Mouse (Mus musculus) lung, embryonic 14.5 days (tissue): Measurements from ENCODE around the gene Ttc7b. TPM values are rescaled to one million over a fixed set of nuclear protein-coding genes. Genes with fewer than 3 reads are reported as not detected.

Experiments
- ATAC-seq: fragments of 200-750 bp; cut with Nextera tagmentation; 2 replicates; pipeline ENCODE4 v1.8.0; 2017; ENCODE audit warnings: mild to moderate bottlenecking, moderate TSS enrichment, moderate library complexity; ENCODE audit not compliant: insufficient read depth
- DNase-seq: peaks from one replicate; pipeline ENCODE4 v3.0.0-alpha.2; 2015
- H3K27ac ChIP-seq: fragments of 300-500 bp; sonication (generic); 2 replicates; pipeline ENCODE4 v1.5.1; 2014; ENCODE audit warnings: low read depth, mild to moderate bottlenecking, moderate library complexity
- H3K27me3 ChIP-seq: fragments of 300-500 bp; sonication (generic); 2 replicates; pipeline ENCODE4 v1.6.1; 2014; ENCODE audit warnings: low read length, control low read depth; ENCODE audit not compliant: insufficient read depth
- H3K36me3 ChIP-seq: fragments of 300-500 bp; sonication (generic); 2 replicates; pipeline ENCODE4 v1.6.1; 2014; ENCODE audit warnings: control low read depth; ENCODE audit not compliant: insufficient read depth
- H3K4me1 ChIP-seq: fragments of 300-500 bp; sonication (generic); 2 replicates; pipeline ENCODE4 v1.6.1; 2014; ENCODE audit warnings: antibody characterized with exemption, control low read depth; ENCODE audit not compliant: insufficient read depth
- H3K4me2 ChIP-seq: fragments of 300-500 bp; sonication (generic); 2 replicates; pipeline ENCODE4 v1.6.1; 2014; ENCODE audit warnings: mild to moderate bottlenecking
- H3K4me3 ChIP-seq: fragments of 300-500 bp; sonication (generic); 2 replicates; pipeline ENCODE4 v1.5.1; 2014; ENCODE audit warnings: low read depth, low read length
- H3K9ac ChIP-seq: fragments of 300-500 bp; sonication (generic); 2 replicates; pipeline ENCODE4 v1.6.1; 2014
- H3K9me3 ChIP-seq: fragments of 300-500 bp; sonication (generic); 2 replicates; pipeline ENCODE4 v1.6.1; 2016; ENCODE audit warnings: low read depth, low read length, control low read depth
- CTCF ChIP-seq: IDR thresholded peaks from 2 replicates; pipeline ENCODE4 v1.5.1; 2016; ENCODE audit warnings: antibody characterized with exemption, low read depth
- WGBS: fragments of 180-500 bp; shearing (Covaris S2); extraction: QIAGEN DNeasy Blood & Tissue Kit; methylation state at CpG from one replicate; pipeline ENCODE4 v1.1.7; 2014; 5-methylcytosine and 5-hydroxymethylcytosine counted together
- polyA plus RNA-seq: library from polyadenylated mRNA; unstranded; fragments of >200 nt; fragmentation: Nextera tagmentation; extraction: Ambion mirVana; gene quantifications from 2 replicates; pipeline ENCODE4 v1.2.1, GENCODE M21; 2014

Ttc7b gene
- polyA plus RNA-seq, 1 experiment from 2014 or later, result 8.1 TPM

DNA sequence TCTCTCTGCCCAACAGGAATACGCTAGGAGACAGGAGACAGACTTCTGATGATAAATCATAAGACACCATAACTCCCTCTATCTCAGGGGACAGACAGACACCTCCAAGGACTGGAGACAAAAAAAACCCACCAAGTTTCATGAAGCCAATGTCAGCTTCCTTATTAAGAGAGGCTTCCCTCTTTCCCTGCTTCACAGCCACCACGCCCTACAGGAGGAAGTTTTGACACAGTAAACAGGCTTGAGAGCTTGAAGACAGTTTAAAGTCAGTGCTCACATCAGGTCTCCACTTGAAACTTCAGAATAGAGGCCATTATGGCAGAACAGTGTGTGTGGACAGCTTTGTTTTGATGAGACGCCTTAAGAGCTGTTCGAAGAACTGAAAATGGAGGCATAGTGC is 200.9 kb downstream of the Ttc7b start:
- H3K4me1 ChIP-seq, result no peaks in the 10 kb centered on the region; the same call in 1 of the 2 replicates
- no peak for ATAC-seq
- no peak overlapping the region for H3K27ac ChIP-seq
- TF ChIP-seq CTCF, result no peak
- no peaks in the 10 kb centered on the region for H3K9me3 ChIP-seq
- no peak overlapping the region for H3K4me3 ChIP-seq
- 88% methylated on average over 4 of the region's 4 CpGs for WGBS
- 0 out of 2 replicates have a peak, but pooled peaks cover 5% of the 10 kb centered on the region for H3K36me3 ChIP-seq
- H3K27me3 ChIP-seq, result no peaks in the 10 kb centered on the region
- no peak for DNase-seq
- no peak overlapping the region for H3K9ac ChIP-seq
- no peak overlapping the region for H3K4me2 ChIP-seq

- 63% methylated on average over 3 of the region's 3 CpGs for WGBS
- H3K9ac ChIP-seq, result no peak overlapping the region
These were observed 202.7 kb downstream of the Ttc7b start for GRCm38 (mm10) chr12:100317936-100318335.

DNA sequence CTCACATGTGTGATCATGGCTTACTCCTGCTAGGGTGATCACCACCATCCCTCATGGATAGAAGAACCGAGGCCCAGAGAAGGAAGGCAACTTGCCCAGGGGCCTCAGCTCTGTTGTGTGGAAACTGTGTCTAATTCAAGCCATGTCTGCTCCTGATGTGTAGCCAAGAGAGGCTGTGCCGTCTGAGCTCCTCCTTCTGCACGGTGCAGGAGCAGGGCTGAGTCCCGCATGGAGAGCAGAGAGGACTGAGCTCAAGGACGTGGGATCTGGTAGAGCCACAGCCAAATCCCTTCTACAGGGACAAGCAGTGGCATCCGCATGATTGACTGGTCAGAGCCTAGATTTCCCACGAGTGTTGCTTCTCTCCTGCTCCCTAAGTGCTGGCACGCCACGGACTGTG is 204.5 kb downstream of the Ttc7b start:
- H3K36me3 ChIP-seq, result 0 out of 2 replicates have a peak, but pooled peaks cover 4% of the 10 kb centered on the region
- no peaks in the 10 kb centered on the region for H3K4me1 ChIP-seq
- no peaks in the 10 kb centered on the region for H3K27me3 ChIP-seq
- no peak overlapping the region for H3K9ac ChIP-seq
- H3K9me3 ChIP-seq, result no peaks in the 10 kb centered on the region
- DNase-seq (no peak), ATAC-seq (no peak)
- H3K4me2 ChIP-seq, result no peak overlapping the region
- no peak overlapping the region for H3K27ac ChIP-seq
- 73% methylated on average over 9 of the region's 9 CpGs for WGBS
- H3K4me3 ChIP-seq, result no peak overlapping the region
- TF ChIP-seq CTCF, result no peak

More at GRCm38 (mm10) chr12:100317936-100318335, 202.7 kb downstream of the Ttc7b start:
- Histone ChIP-seq H3K9me3 (no peaks in the 10 kb centered on the region), H3K4me1 (no peaks in the 10 kb centered on the region), H3K4me2 (no peak overlapping the region), H3K27ac (no peak overlapping the region), H3K27me3 (no peaks in the 10 kb centered on the region), H3K36me3 (0 out of 2 replicates have a peak, but pooled peaks cover 4% of the 10 kb centered on the region), H3K4me3 (no peak overlapping the region)
- DNase-seq (no peak), ATAC-seq (no peak)
- no peak for TF ChIP-seq CTCF

- no peak for DNase-seq
- TF ChIP-seq CTCF, result no peak
- no peaks in the 10 kb centered on the region for H3K4me1 ChIP-seq
These were observed 205.3 kb downstream of the Ttc7b start for GRCm38 (mm10) chr12:100315119-100315885.

DNA sequence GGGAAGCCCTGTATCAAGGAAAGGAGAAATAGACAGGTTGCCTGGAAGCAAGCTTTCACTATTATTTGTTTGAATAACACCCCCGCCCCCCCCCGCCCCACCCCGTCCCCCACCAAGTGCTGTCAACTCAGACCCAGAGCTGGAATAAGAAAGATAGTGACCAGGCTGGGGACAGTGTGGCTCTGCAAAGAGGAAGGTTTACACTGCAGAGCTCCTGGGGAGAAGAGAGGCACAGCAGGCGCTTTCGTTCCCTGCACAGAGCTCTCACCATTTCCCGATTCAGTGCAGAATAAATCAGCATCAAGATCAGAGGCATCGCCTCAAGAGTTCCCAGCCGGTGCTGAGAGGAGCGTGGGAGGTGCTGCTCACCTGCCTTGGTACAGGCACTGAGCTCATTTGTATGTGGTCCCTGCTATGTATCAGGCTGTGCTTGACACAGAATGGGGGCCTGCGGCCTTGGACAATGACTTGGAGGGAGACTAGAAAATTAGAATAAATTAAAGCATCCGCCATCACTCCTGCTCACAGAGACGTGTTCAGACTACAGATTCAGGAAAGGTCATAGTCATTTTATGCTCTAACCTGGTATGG is 206.7 kb downstream of the Ttc7b start:
- no peaks in the 10 kb centered on the region for H3K9me3 ChIP-seq
- no peak overlapping the region for H3K27ac ChIP-seq
- no peak for TF ChIP-seq CTCF
- no peak overlapping the region for H3K4me3 ChIP-seq
- 0 out of 2 replicates have a peak, but pooled peaks cover 4% of the 10 kb centered on the region for H3K36me3 ChIP-seq
- no peak for DNase-seq
- H3K4me2 ChIP-seq, result no peak overlapping the region
- no peak overlapping the region for H3K9ac ChIP-seq
- ATAC-seq, result no peak
- 44% methylated on average over 12 of the region's 12 CpGs for WGBS
- no peaks in the 10 kb centered on the region for H3K4me1 ChIP-seq
- H3K27me3 ChIP-seq, result no peaks in the 10 kb centered on the region

More at GRCm38 (mm10) chr12:100315119-100315885, 205.3 kb downstream of the Ttc7b start:
- Histone ChIP-seq H3K4me2 (no peak overlapping the region), H3K27ac (no peak overlapping the region), H3K9ac (no peak overlapping the region), H3K27me3 (no peaks in the 10 kb centered on the region), H3K36me3 (0 out of 2 replicates have a peak, but pooled peaks cover 4% of the 10 kb centered on the region), H3K4me3 (no peak overlapping the region), H3K9me3 (no peaks in the 10 kb centered on the region)
- no peak for ATAC-seq
- 74% methylated on average over 8 of the region's 8 CpGs for WGBS

- Histone ChIP-seq H3K4me3 (no peak overlapping the region), H3K4me1 (no peaks in the 10 kb centered on the region), H3K36me3 (0 out of 2 replicates have a peak, but pooled peaks cover 4% of the 10 kb centered on the region), H3K9me3 (no peaks in the 10 kb centered on the region), H3K27ac (no peak overlapping the region), H3K4me2 (no peak overlapping the region), H3K27me3 (no peaks in the 10 kb centered on the region), H3K9ac (no peak overlapping the region)
- no peak for TF ChIP-seq CTCF
- no peak for DNase-seq
- ATAC-seq, result no peak
- WGBS, result 51% methylated on average over 6 of the region's 6 CpGs
These were observed 207.4 kb downstream of the Ttc7b start for GRCm38 (mm10) chr12:100313209-100313608.
